Mouse (Mus musculus) stomach, postnatal 0 days (tissue): ENCODE data around the gene Slc30a5. TPM values are rescaled to one million over a fixed set of nuclear protein-coding genes. Genes with fewer than 3 reads are reported as not detected.

Source experiments
- ATAC-seq: fragments of 200-750 bp; cut with Nextera tagmentation; 2 replicates; pipeline ENCODE4 v1.8.0; 2017; ENCODE audit not compliant: low FRiP score, low TSS enrichment
- DNase-seq: peaks from one replicate; pipeline ENCODE4 v3.0.0-alpha.2; 2016; ENCODE audit warnings: low spot score
- H3K27ac ChIP-seq: fragments of 300-500 bp; sonication (generic); replicated peaks from 2 replicates; pipeline ENCODE4 v1.5.1; 2014; ENCODE audit warnings: mild to moderate bottlenecking, control low read depth
- H3K27me3 ChIP-seq: fragments of 300-500 bp; sonication (generic); 2 replicates; pipeline ENCODE4 v1.6.1; 2014; ENCODE audit warnings: low read length; ENCODE audit not compliant: control insufficient read depth, insufficient read depth
- H3K36me3 ChIP-seq: fragments of 300-500 bp; sonication (generic); 2 replicates; pipeline ENCODE4 v1.6.1; 2014; ENCODE audit warnings: low read length, mixed read lengths; ENCODE audit not compliant: control insufficient read depth, insufficient read depth
- H3K4me1 ChIP-seq: fragments of 300-500 bp; sonication (generic); replicated peaks from 2 replicates; pipeline ENCODE4 v1.6.1; 2014; ENCODE audit warnings: antibody characterized with exemption; ENCODE audit not compliant: control insufficient read depth, insufficient read depth
- H3K4me2 ChIP-seq: fragments of 300-500 bp; sonication (generic); replicated peaks from 2 replicates; pipeline ENCODE4 v1.6.1; 2014; ENCODE audit warnings: low read depth, mild to moderate bottlenecking, control low read depth, moderate library complexity
- H3K4me3 ChIP-seq: fragments of 300-500 bp; sonication (generic); 2 replicates; pipeline ENCODE4 v1.5.1; 2014; ENCODE audit warnings: low read depth, low read length, control low read depth
- H3K9ac ChIP-seq: fragments of 300-500 bp; sonication (generic); 2 replicates; pipeline ENCODE4 v1.6.1; 2014; ENCODE audit warnings: mild to moderate bottlenecking, low read length, control low read depth, mixed read lengths
- H3K9me3 ChIP-seq: fragments of 300-500 bp; sonication (generic); 2 replicates; pipeline ENCODE4 v1.6.1; 2016; ENCODE audit warnings: low read length; ENCODE audit not compliant: control insufficient read depth
- CTCF ChIP-seq: IDR thresholded peaks from 2 replicates; pipeline ENCODE4 v1.5.1; 2016; ENCODE audit warnings: antibody characterized with exemption, low read depth, mild to moderate bottlenecking, moderate library complexity
- EP300 ChIP-seq: optimal IDR thresholded peaks from 2 replicates; pipeline ENCODE3; 2016; ENCODE audit warnings: antibody characterized with exemption
- WGBS: fragments of 180-500 bp; shearing (Covaris S2); extraction: QIAGEN DNeasy Blood & Tissue Kit; methylation state at CpG from one replicate; pipeline ENCODE4 v1.1.7; 2014; 5-methylcytosine and 5-hydroxymethylcytosine counted together
- polyA plus RNA-seq: library from polyadenylated mRNA; unstranded; fragments of >200 nt; fragmentation: Nextera tagmentation; extraction: Ambion mirVana; gene quantifications from 2 replicates; pipeline ENCODE4 v1.2.1, GENCODE M21; 2015

Gene Slc30a5
- polyA plus RNA-seq, 1 experiment from 2014 or later, result 38.3 TPM

DNA sequence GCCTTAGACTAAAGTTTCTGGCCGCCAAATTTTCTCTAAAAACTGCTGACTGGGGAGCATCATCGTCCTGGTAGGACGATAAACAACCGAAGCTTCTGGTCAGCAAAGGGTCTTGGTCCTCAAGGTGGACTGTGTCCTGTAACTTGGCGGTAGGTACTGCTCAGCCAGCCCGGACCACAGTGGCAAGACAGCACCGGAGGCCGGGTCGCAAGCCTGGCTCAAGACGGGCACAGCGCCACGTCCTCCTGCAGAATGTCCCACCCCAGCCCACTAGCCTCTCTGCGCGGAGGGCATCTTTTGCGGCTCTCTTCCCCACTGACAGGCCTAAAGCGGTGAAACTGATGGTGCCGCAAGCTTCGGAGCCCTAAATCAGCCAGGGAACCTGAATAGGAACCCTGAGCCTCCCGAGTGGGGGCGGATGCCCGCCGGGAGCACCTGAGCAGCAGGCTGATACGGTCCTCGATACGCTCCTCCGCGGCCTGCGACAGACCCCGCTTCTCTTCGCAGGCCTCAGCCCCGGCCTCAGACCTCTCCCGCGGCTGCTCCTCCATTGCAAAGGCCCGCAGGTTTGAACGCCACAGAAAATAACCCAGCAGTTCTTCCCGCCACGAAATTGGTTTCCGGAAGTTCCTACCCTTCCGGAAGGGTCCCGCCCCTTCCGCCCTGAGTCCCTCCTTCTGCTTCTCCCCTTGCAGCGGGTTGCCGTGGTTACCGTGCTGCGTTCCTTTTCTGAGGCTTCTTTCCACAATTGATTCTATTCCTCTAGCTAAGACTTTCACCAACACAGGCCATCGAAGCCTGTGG, 57.8 kb downstream of the Slc30a5 start, which contains the start of gene Cenph:
Gene Cenph, minus strand, starts transcription at position 648 of the 804 bp plus-strand sequence.
- no peaks in the 10 kb centered on the region for H3K9me3 ChIP-seq
- TF ChIP-seq EP300 (no peak), CTCF (no peak)
- DNase-seq (peak; percentile 85), ATAC-seq (peak; percentile 87)
- H3K9ac ChIP-seq, result peak within 1 kb of the TSS; percentile 70
- H3K36me3 ChIP-seq, result peaks cover 2% of the 10 kb centered on the region; the same call in 1 of the 2 replicates
- no peaks in the 10 kb centered on the region for H3K27me3 ChIP-seq
- no peak within 1 kb of the TSS for H3K27ac ChIP-seq
- under 1% methylated on average over 46 of the region's 46 CpGs for WGBS
- H3K4me3 ChIP-seq, result peak within 1 kb of the TSS; percentile 69
- H3K4me2 ChIP-seq, result peak within 1 kb of the TSS; percentile 97
- 0 out of 2 replicates have a peak, but pooled peaks cover 4% of the 10 kb centered on the region for H3K4me1 ChIP-seq

DNA sequence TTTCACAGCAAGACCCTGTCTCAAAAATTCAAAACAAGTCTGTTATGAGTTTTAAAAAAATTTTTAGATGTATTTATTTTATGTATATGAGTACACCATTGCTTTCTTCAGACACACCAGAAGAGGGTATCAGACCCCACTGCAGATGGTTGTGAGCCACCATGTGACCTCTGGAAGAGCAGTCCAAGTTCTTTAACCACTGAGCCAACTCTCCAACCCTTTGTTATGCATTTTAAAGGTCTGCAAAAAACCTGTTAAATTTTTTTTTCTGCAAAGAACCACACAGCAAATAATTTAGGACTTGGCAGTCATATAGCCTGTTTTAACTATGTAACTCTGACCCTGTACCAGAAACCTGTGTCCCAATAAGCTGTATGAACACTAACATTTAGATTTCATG, 58.5 kb downstream of the Slc30a5 start:
- DNase-seq (no peak), ATAC-seq (no peak)
- peak overlapping the region; percentile 69; the same call in 1 of the 2 replicates for H3K4me3 ChIP-seq
- no peaks in the 10 kb centered on the region for H3K27me3 ChIP-seq
- H3K4me1 ChIP-seq, result 0 out of 2 replicates have a peak, but pooled peaks cover 4% of the 10 kb centered on the region
- TF ChIP-seq EP300 (no peak), CTCF (no peak)
- peak overlapping the region; percentile 97 for H3K4me2 ChIP-seq
- H3K9ac ChIP-seq, result no peak overlapping the region
- H3K27ac ChIP-seq, result no peak overlapping the region
- H3K36me3 ChIP-seq, result peaks cover 2% of the 10 kb centered on the region; the same call in 1 of the 2 replicates
- H3K9me3 ChIP-seq, result no peaks in the 10 kb centered on the region

DNA sequence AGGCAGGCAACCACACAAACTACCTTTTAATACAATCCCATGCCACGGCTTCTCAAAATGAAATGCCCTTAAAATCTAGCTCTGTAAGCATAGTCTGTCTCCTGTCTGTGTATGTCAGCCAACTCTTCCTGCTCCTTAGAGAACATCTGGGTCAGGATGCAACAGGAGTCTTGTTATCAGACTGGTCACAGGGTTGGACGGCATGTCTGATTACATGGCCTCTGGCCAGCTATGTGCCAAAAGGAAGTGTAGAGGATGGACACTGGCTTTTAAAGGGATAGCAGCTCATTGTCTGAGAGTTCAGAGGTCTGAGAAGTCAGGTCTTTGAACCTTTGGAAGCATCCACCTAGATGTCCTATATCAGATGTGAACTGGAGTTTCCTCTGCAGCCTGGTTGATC, 77.9 kb downstream of the Slc30a5 start:
- no peak for DNase-seq
- no peak overlapping the region for H3K4me3 ChIP-seq
- no peaks in the 10 kb centered on the region for H3K27me3 ChIP-seq
- H3K27ac ChIP-seq, result no peak overlapping the region
- TF ChIP-seq CTCF (no peak), EP300 (no peak)
- H3K9ac ChIP-seq, result no peak overlapping the region
- no peaks in the 10 kb centered on the region for H3K36me3 ChIP-seq
- WGBS, result 71% methylated on average over 2 of the region's 2 CpGs
- no peaks in the 10 kb centered on the region for H3K4me1 ChIP-seq
- H3K4me2 ChIP-seq, result no peak overlapping the region
- no peak for ATAC-seq
- no peaks in the 10 kb centered on the region for H3K9me3 ChIP-seq

DNA sequence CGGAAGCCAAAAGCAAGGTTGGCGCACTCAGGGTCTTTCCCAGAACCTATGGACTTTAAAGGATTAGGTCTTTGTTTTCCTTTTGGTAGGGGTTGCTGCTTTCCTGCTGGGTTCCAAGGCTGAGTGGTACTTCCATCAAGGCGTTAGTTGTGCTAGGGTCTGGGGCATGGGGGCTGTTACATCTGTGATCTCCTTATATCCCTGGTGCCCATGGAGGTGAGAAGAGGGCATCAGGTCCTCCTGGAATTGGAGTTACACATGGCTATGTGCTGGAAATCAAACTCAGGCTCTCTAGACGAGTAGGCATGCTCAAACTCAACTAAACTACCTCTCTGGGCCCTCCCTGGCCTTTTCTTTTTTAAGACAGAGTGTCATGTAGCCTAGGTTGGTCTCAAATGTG, 79.0 kb downstream of the Slc30a5 start:
- no peak overlapping the region for H3K4me2 ChIP-seq
- H3K36me3 ChIP-seq, result no peaks in the 10 kb centered on the region
- DNase-seq, result no peak
- TF ChIP-seq CTCF (no peak), EP300 (no peak)
- H3K9ac ChIP-seq, result no peak overlapping the region
- no peaks in the 10 kb centered on the region for H3K4me1 ChIP-seq
- no peaks in the 10 kb centered on the region for H3K9me3 ChIP-seq
- H3K4me3 ChIP-seq, result no peak overlapping the region
- H3K27ac ChIP-seq, result no peak overlapping the region
- no peak for ATAC-seq
- 59% methylated on average over 4 of the region's 4 CpGs for WGBS
- no peaks in the 10 kb centered on the region for H3K27me3 ChIP-seq

DNA sequence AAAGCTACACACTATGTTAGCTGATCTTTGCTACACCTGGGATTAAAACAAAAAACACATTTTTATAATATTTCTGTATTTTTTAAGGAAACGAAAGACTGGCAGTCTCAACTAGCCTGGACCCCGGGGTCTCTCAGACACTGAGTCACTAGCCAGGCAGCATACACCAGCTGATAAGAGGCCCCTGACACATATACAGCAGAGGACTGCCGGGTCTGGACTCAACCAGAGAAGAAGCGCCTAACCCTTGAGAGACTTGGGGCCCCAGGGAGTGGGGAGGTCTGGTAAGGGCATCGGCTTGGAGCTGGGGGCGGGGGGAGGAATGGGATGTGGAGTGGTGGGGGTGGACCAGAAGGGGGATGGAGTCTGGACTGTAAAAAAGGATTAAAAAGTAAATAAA, 80.2 kb downstream of the Slc30a5 start:
- TF ChIP-seq EP300, result no peak
- TF ChIP-seq CTCF, result no peak
- Histone ChIP-seq H3K4me3 (no peak overlapping the region), H3K27ac (no peak overlapping the region), H3K27me3 (no peaks in the 10 kb centered on the region), H3K4me2 (no peak overlapping the region), H3K36me3 (no peaks in the 10 kb centered on the region), H3K4me1 (no peaks in the 10 kb centered on the region), H3K9me3 (no peaks in the 10 kb centered on the region), H3K9ac (no peak overlapping the region)
- ATAC-seq (no peak), DNase-seq (no peak)
- WGBS, result 84% methylated on average over 6 of the region's 6 CpGs

Other genes with a start within 250 kb of the Slc30a5 start
- gene Marveld2, start 216.5 kb downstream of the Slc30a5 start, polyA plus RNA-seq, result 11.3 and 11.5 TPM in 2 replicates
- gene Ak6, start 182.4 kb downstream of the Slc30a5 start, polyA plus RNA-seq, result 163 and 164 TPM in 2 replicates
- 11.7 and 13.0 TPM in 2 replicates for gene Rad17, start 182.4 kb downstream of the Slc30a5 start, polyA plus RNA-seq
- 9.6 and 10.9 TPM in 2 replicates for gene Taf9, start 181.8 kb downstream of the Slc30a5 start, polyA plus RNA-seq
- gene Ccdc125, start 163.7 kb downstream of the Slc30a5 start, polyA plus RNA-seq, result 4.9 and 5.1 TPM in 2 replicates
- gene Cdk7, start 102.5 kb downstream of the Slc30a5 start, polyA plus RNA-seq, result 50.9 and 52.8 TPM in 2 replicates
- gene Mrps36, start 88.8 kb downstream of the Slc30a5 start, polyA plus RNA-seq, result 147 and 162 TPM in 2 replicates
- 10.3 and 11.5 TPM in 2 replicates for gene Cenph, start 57.5 kb downstream of the Slc30a5 start, polyA plus RNA-seq
- gene Ccnb1, start 46.9 kb downstream of the Slc30a5 start, polyA plus RNA-seq, result 34.5 and 47.0 TPM in 2 replicates